Mouse (Mus musculus): Measurements from ENCODE around the gene Marveld1. TPM values are rescaled to one million over a fixed set of nuclear protein-coding genes. Genes with fewer than 3 reads are reported as not detected.

Gene Marveld1
- polyA plus RNA-seq, 1 experiment from 2014 or later: 6.4 TPM

GRCm38 (mm10) chr19:42176841-42177240, 29.6 kb downstream of the Marveld1 start:
- ATAC-seq (ENCODE audit: low FRiP score) (no peak), DNase-seq (ENCODE audit: low spot score) (no peak)
- H3K9ac ChIP-seq (ENCODE audit: low read depth, low read length): no peak overlapping the region
- H3K27me3 ChIP-seq (ENCODE audit: control insufficient read depth, insufficient read depth, low read length): no peaks in the 10 kb centered on the region
- H3K36me3 ChIP-seq (ENCODE audit: control insufficient read depth, insufficient read depth, low read length): peaks cover 4% of the 10 kb centered on the region; the same call in 1 of the 2 replicates
- H3K9me3 ChIP-seq (ENCODE audit: control insufficient read depth, low read length): no peaks in the 10 kb centered on the region
- no peak overlapping the region for H3K27ac ChIP-seq (ENCODE audit: low read depth, low read length)
- H3K4me2 ChIP-seq (replicated peaks; ENCODE audit: low read depth, low read length): no peak overlapping the region
- H3K4me3 ChIP-seq (ENCODE audit: low read depth, low read length): no peak overlapping the region
- 86% methylated on average over 7 of the region's 7 CpGs for WGBS
- no peaks in the 10 kb centered on the region for H3K4me1 ChIP-seq (replicated peaks; ENCODE audit: control insufficient read depth, insufficient read depth, low read length)

- no peak overlapping the region for H3K4me2 ChIP-seq (replicated peaks; ENCODE audit: low read depth, low read length)
- H3K36me3 ChIP-seq (ENCODE audit: control insufficient read depth, insufficient read depth, low read length): peaks cover 4% of the 10 kb centered on the region; the same call in 1 of the 2 replicates
- no peak overlapping the region for H3K9ac ChIP-seq (ENCODE audit: low read depth, low read length)
- H3K27me3 ChIP-seq (ENCODE audit: control insufficient read depth, insufficient read depth, low read length): no peaks in the 10 kb centered on the region
- H3K4me3 ChIP-seq (ENCODE audit: low read depth, low read length): no peak overlapping the region
- DNase-seq (ENCODE audit: low spot score) (no peak), ATAC-seq (ENCODE audit: low FRiP score) (no peak)
- no peaks in the 10 kb centered on the region for H3K9me3 ChIP-seq (ENCODE audit: control insufficient read depth, low read length)
- no peaks in the 10 kb centered on the region for H3K4me1 ChIP-seq (replicated peaks; ENCODE audit: control insufficient read depth, insufficient read depth, low read length)
- H3K27ac ChIP-seq (ENCODE audit: low read depth, low read length): no peak overlapping the region
- WGBS: 100% methylated on average over 2 of the region's 2 CpGs
Measured at GRCm38 (mm10) chr19:42177461-42177860, 30.3 kb downstream of the Marveld1 start.

GRCm38 (mm10) chr19:42179356-42179755, 32.2 kb downstream of the Marveld1 start:
- DNase-seq (ENCODE audit: low spot score) (no peak), ATAC-seq (ENCODE audit: low FRiP score) (no peak)
- Histone ChIP-seq H3K27ac (ENCODE audit: low read depth, low read length) (no peak overlapping the region), H3K27me3 (ENCODE audit: control insufficient read depth, insufficient read depth, low read length) (no peaks in the 10 kb centered on the region), H3K4me1 (replicated peaks; ENCODE audit: control insufficient read depth, insufficient read depth, low read length) (no peaks in the 10 kb centered on the region), H3K4me3 (ENCODE audit: low read depth, low read length) (no peak overlapping the region), H3K9me3 (ENCODE audit: control insufficient read depth, low read length) (no peaks in the 10 kb centered on the region), H3K36me3 (ENCODE audit: control insufficient read depth, insufficient read depth, low read length) (peaks cover 4% of the 10 kb centered on the region; the same call in 1 of the 2 replicates), H3K9ac (ENCODE audit: low read depth, low read length) (no peak overlapping the region), H3K4me2 (replicated peaks; ENCODE audit: low read depth, low read length) (no peak overlapping the region)
- WGBS: 93% methylated on average over 14 of the region's 14 CpGs

GRCm38 (mm10) chr19:42182673-42183072, 35.5 kb downstream of the Marveld1 start:
- peak; percentile 42 for DNase-seq (ENCODE audit: low spot score)
- peaks cover 4% of the 10 kb centered on the region; the same call in 1 of the 2 replicates for H3K36me3 ChIP-seq (ENCODE audit: control insufficient read depth, insufficient read depth, low read length)

GRCm38 (mm10) chr19:42189735-42190134, 42.5 kb downstream of the Marveld1 start:
- Histone ChIP-seq H3K27me3 (ENCODE audit: control insufficient read depth, insufficient read depth, low read length) (no peaks in the 10 kb centered on the region), H3K4me1 (replicated peaks; ENCODE audit: control insufficient read depth, insufficient read depth, low read length) (no peaks in the 10 kb centered on the region), H3K4me2 (replicated peaks; ENCODE audit: low read depth, low read length) (no peak overlapping the region), H3K9ac (ENCODE audit: low read depth, low read length) (no peak overlapping the region), H3K9me3 (ENCODE audit: control insufficient read depth, low read length) (no peaks in the 10 kb centered on the region), H3K4me3 (ENCODE audit: low read depth, low read length) (no peak overlapping the region), H3K36me3 (ENCODE audit: control insufficient read depth, insufficient read depth, low read length) (no peaks in the 10 kb centered on the region; the same call in 1 of the 2 replicates), H3K27ac (ENCODE audit: low read depth, low read length) (no peak overlapping the region)
- DNase-seq (ENCODE audit: low spot score) (no peak), ATAC-seq (ENCODE audit: low FRiP score) (no peak)
- 89% methylated on average over 4 of the region's 4 CpGs for WGBS

More at GRCm38 (mm10) chr19:42182673-42183072, 35.5 kb downstream of the Marveld1 start:
- WGBS: 66% methylated on average over 6 of the region's 6 CpGs
- Histone ChIP-seq H3K4me1 (replicated peaks; ENCODE audit: control insufficient read depth, insufficient read depth, low read length) (no peaks in the 10 kb centered on the region), H3K9ac (ENCODE audit: low read depth, low read length) (no peak overlapping the region), H3K27me3 (ENCODE audit: control insufficient read depth, insufficient read depth, low read length) (no peaks in the 10 kb centered on the region), H3K9me3 (ENCODE audit: control insufficient read depth, low read length) (no peaks in the 10 kb centered on the region), H3K27ac (ENCODE audit: low read depth, low read length) (no peak overlapping the region), H3K4me3 (ENCODE audit: low read depth, low read length) (no peak overlapping the region), H3K4me2 (replicated peaks; ENCODE audit: low read depth, low read length) (no peak overlapping the region)
- ATAC-seq (ENCODE audit: low FRiP score): no peak

- no peaks in the 10 kb centered on the region; the same call in 1 of the 2 replicates for H3K36me3 ChIP-seq (ENCODE audit: control insufficient read depth, insufficient read depth, low read length)
- 17% methylated on average over 5 of the region's 5 CpGs for WGBS
Measured at GRCm38 (mm10) chr19:42190494-42190893, 43.3 kb downstream of the Marveld1 start.

GRCm38 (mm10) chr19:42193311-42193710, 46.1 kb downstream of the Marveld1 start:
- Histone ChIP-seq H3K27me3 (ENCODE audit: control insufficient read depth, insufficient read depth, low read length) (no peaks in the 10 kb centered on the region; the same call in 1 of the 2 replicates), H3K4me1 (replicated peaks; ENCODE audit: control insufficient read depth, insufficient read depth, low read length) (no peaks in the 10 kb centered on the region), H3K9ac (ENCODE audit: low read depth, low read length) (no peak overlapping the region), H3K9me3 (ENCODE audit: control insufficient read depth, low read length) (no peaks in the 10 kb centered on the region), H3K4me3 (ENCODE audit: low read depth, low read length) (no peak overlapping the region), H3K27ac (ENCODE audit: low read depth, low read length) (no peak overlapping the region), H3K36me3 (ENCODE audit: control insufficient read depth, insufficient read depth, low read length) (no peaks in the 10 kb centered on the region; the same call in 1 of the 2 replicates), H3K4me2 (replicated peaks; ENCODE audit: low read depth, low read length) (no peak overlapping the region)
- no peak for DNase-seq (ENCODE audit: low spot score)
- ATAC-seq (ENCODE audit: low FRiP score): no peak
- WGBS: 55% methylated on average over 2 of the region's 2 CpGs

More at GRCm38 (mm10) chr19:42190494-42190893, 43.3 kb downstream of the Marveld1 start:
- Histone ChIP-seq H3K9ac (ENCODE audit: low read depth, low read length) (no peak overlapping the region), H3K9me3 (ENCODE audit: control insufficient read depth, low read length) (no peaks in the 10 kb centered on the region), H3K4me3 (ENCODE audit: low read depth, low read length) (no peak overlapping the region), H3K27me3 (ENCODE audit: control insufficient read depth, insufficient read depth, low read length) (no peaks in the 10 kb centered on the region), H3K4me1 (replicated peaks; ENCODE audit: control insufficient read depth, insufficient read depth, low read length) (no peaks in the 10 kb centered on the region), H3K4me2 (replicated peaks; ENCODE audit: low read depth, low read length) (no peak overlapping the region), H3K27ac (ENCODE audit: low read depth, low read length) (no peak overlapping the region)
- ATAC-seq (ENCODE audit: low FRiP score) (peak; percentile 45; the same call in 1 of the 2 replicates), DNase-seq (ENCODE audit: low spot score) (peak; percentile 82)

- no peak for DNase-seq (ENCODE audit: low spot score)
- Histone ChIP-seq H3K36me3 (ENCODE audit: control insufficient read depth, insufficient read depth, low read length) (no peaks in the 10 kb centered on the region), H3K27ac (ENCODE audit: low read depth, low read length) (no peak overlapping the region), H3K4me2 (replicated peaks; ENCODE audit: low read depth, low read length) (no peak overlapping the region), H3K4me1 (replicated peaks; ENCODE audit: control insufficient read depth, insufficient read depth, low read length) (no peaks in the 10 kb centered on the region; the same call in 1 of the 2 replicates), H3K9ac (ENCODE audit: low read depth, low read length) (no peak overlapping the region), H3K4me3 (ENCODE audit: low read depth, low read length) (no peak overlapping the region), H3K9me3 (ENCODE audit: control insufficient read depth, low read length) (no peaks in the 10 kb centered on the region), H3K27me3 (ENCODE audit: control insufficient read depth, insufficient read depth, low read length) (peaks cover 31% of the 10 kb centered on the region)
- WGBS: 73% methylated on average over 4 of the region's 4 CpGs
- ATAC-seq (ENCODE audit: low FRiP score): no peak
Measured at GRCm38 (mm10) chr19:42196378-42196777, 49.2 kb downstream of the Marveld1 start.

GRCm38 (mm10) chr19:42197066-42197465, 49.9 kb downstream of the Marveld1 start:
- Histone ChIP-seq H3K4me1 (replicated peaks; ENCODE audit: control insufficient read depth, insufficient read depth, low read length) (peaks cover 5% of the 10 kb centered on the region), H3K4me2 (replicated peaks; ENCODE audit: low read depth, low read length) (no peak overlapping the region), H3K36me3 (ENCODE audit: control insufficient read depth, insufficient read depth, low read length) (no peaks in the 10 kb centered on the region), H3K27me3 (ENCODE audit: control insufficient read depth, insufficient read depth, low read length) (peaks cover 37% of the 10 kb centered on the region), H3K9ac (ENCODE audit: low read depth, low read length) (no peak overlapping the region), H3K4me3 (ENCODE audit: low read depth, low read length) (no peak overlapping the region), H3K27ac (ENCODE audit: low read depth, low read length) (no peak overlapping the region), H3K9me3 (ENCODE audit: control insufficient read depth, low read length) (no peaks in the 10 kb centered on the region)
- WGBS: 73% methylated on average over 4 of the region's 4 CpGs
- DNase-seq (ENCODE audit: low spot score) (no peak), ATAC-seq (ENCODE audit: low FRiP score) (no peak)

All from hindbrain, embryonic 11.5 days (tissue).